Mouse (Mus musculus): ENCODE data around the gene Pald1. TPM values are rescaled to one million over a fixed set of nuclear protein-coding genes. Genes with fewer than 3 reads are reported as not detected.

Pald1 gene
- polyA plus RNA-seq, 1 experiment from 2014 or later, result 13.2 TPM

DNA sequence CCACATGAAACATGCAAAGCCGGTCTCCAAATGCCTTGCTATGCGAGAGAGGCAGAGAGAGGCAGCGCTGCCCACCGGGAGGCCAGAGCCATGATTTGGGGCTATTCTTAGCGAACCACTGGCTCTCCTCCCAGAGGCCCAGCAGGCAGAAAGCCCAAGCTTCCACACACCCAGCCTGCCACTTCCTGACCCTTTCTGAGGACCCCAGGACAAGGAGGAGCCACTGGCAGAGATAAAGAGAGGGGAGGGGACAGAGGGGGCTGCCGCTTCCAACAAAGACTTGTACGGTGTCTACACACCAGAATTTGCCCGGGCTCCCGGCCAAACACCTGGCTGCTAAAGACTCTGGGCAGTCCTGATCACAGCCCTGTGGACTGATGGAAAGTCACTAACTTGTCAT lies 3.1 kb downstream of the Pald1 start:
- Histone ChIP-seq H3K36me3 (ENCODE audit: poor library complexity, severe bottlenecking) (no peaks in the 10 kb centered on the region), H3K27me3 (peaks cover 13% of the 10 kb centered on the region), H3K9me3 (replicated peaks) (no peaks in the 10 kb centered on the region), H3K9ac (no peak overlapping the region), H3K4me2 (peak overlapping the region; percentile 25; the same call in 1 of the 2 replicates), H3K4me3 (no peak overlapping the region), H3K4me1 (peaks cover 38% of the 10 kb centered on the region), H3K27ac (0 out of 2 replicates have a peak overlapping the region, but pooled peaks have one; percentile 6)
- WGBS, result 11% methylated on average over 9 of the region's 9 CpGs
- no peak for ATAC-seq

DNA sequence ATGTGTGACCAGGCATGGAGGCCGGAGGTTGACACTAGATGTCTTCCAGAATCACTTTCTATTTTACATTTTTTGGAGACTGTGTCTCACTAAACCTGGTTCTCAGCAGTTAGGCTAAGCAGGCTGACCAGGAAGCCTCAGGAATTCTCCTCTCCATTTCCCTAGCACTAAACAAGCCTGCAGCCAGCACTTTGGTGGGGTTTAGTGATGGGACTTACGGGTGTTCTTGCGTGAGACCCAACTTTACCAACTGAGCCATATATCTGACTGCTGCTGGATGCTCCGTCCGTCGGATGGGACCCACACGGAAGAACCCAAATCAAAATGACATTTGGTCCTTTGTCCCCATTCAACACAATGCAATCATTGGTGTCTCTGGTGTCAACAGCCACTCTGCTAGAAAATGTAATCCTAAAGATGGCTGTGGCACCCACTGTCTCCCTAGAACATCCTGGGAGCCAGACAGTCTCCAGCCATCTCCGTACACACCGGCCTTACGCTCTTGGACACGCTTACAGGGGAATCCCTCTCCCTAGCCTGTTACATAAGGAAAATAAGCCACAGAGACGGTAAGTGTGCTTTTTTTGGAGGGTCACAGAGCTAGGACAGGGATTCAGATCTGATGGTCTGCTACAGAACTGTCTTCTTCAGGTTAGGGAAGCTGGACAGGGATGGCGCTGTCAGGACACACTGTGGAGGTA lies 3.8 kb downstream of the Pald1 start:
- peaks cover 44% of the 10 kb centered on the region for H3K4me1 ChIP-seq
- no peak for ATAC-seq
- no peaks in the 10 kb centered on the region for H3K9me3 ChIP-seq (replicated peaks)
- WGBS, result 90% methylated on average over 13 of the region's 13 CpGs
- H3K4me3 ChIP-seq, result no peak overlapping the region
- H3K9ac ChIP-seq, result no peak overlapping the region
- no peaks in the 10 kb centered on the region for H3K36me3 ChIP-seq (ENCODE audit: poor library complexity, severe bottlenecking)
- H3K27me3 ChIP-seq, result peaks cover 10% of the 10 kb centered on the region
- no peak overlapping the region for H3K27ac ChIP-seq
- H3K4me2 ChIP-seq, result peak overlapping the region; percentile 25; the same call in 1 of the 2 replicates

DNA sequence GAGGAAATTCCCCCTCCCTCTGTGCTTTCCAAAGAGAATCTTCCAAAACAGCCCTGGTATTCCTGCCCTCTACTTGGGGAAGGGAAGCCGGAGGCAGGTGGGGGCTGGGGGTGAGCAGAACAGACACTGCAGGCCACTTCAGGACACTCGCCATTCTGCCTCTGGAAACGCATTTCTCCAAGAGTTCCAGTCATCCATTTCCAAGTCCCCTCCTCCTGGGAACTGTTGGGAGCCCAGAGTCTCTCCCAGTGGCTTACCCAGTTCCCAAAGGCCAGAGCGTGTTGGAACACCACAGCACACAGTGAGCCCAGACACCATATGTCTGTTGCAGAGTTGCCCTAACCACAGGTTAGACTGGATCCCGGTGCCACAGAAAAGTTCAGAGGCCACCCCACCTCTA lies 4.6 kb downstream of the Pald1 start:
- no peak overlapping the region for H3K4me2 ChIP-seq
- 87% methylated on average over 5 of the region's 5 CpGs for WGBS
- peaks cover 37% of the 10 kb centered on the region for H3K4me1 ChIP-seq
- no peak overlapping the region for H3K27ac ChIP-seq
- 0 out of 2 replicates have a peak, but pooled peaks cover 3% of the 10 kb centered on the region for H3K9me3 ChIP-seq (replicated peaks)
- no peaks in the 10 kb centered on the region for H3K36me3 ChIP-seq (ENCODE audit: poor library complexity, severe bottlenecking)
- no peak overlapping the region for H3K9ac ChIP-seq
- no peak for ATAC-seq
- no peak overlapping the region for H3K4me3 ChIP-seq
- peaks cover 10% of the 10 kb centered on the region for H3K27me3 ChIP-seq

DNA sequence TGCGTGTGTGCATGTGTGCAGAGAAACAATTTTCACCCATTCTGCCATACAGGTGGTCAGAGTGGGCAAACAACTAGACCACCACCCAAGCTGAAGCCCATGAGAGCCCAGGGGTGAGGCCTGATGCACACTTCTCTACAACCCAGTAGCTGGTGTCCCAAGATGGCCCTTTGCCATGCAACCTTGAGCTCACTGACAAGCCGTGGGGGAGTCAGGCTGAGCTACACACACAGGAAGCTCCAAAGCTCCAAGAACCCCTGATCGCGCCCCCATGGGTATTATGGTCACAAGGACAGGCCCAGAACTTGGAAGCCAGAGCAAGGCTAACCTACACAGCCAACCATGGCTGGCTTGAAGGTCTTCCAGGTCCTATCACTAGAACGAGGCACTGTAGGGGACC lies 5.3 kb downstream of the Pald1 start:
- 91% methylated on average over 5 of the region's 5 CpGs for WGBS
- peaks cover 36% of the 10 kb centered on the region for H3K4me1 ChIP-seq

DNA sequence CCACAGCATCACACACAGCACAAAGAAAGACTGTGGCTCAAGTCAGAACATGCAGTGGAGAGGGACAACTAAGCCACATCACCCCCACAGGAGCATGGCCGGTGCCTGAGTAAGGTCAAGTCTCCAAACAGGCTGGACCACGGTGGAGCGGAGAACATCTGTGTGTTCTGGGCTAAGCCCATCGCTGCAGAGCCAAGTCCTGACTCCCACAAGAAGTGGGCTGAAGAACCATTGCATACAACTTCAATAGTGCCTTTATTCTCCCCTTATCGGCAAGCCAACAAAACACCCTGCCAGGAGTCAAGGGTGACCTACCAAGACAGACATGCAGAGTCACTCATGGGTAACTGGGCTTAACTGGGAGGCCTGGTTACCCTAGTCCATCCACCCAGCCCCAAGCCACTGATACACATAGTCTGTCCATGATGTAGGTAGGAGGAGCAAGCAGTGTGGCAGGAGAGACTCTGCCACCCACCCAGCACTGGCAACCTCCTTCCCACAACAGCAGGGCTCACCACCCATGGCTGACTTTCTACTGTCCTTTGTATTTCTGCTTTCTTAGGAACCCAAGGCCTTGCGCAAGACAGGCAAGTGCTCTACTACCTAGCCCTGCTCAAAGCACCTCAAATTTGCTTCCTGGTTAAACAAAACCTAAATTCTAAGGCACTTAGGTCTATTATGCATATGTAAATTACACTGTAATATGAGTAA lies 8.4 kb downstream of the Pald1 start:
- H3K27me3 ChIP-seq, result no peaks in the 10 kb centered on the region
- 74% methylated on average over 6 of the region's 6 CpGs for WGBS
- no peak for ATAC-seq
- no peak overlapping the region for H3K27ac ChIP-seq
- H3K9ac ChIP-seq, result no peak overlapping the region
- no peaks in the 10 kb centered on the region for H3K36me3 ChIP-seq (ENCODE audit: poor library complexity, severe bottlenecking)
- H3K4me1 ChIP-seq, result peaks cover 8% of the 10 kb centered on the region
- H3K9me3 ChIP-seq (replicated peaks), result 0 out of 2 replicates have a peak, but pooled peaks cover 3% of the 10 kb centered on the region
- no peak overlapping the region for H3K4me3 ChIP-seq
- H3K4me2 ChIP-seq, result no peak overlapping the region

More for the DNA sequence above, 5.3 kb downstream of the Pald1 start:
- Histone ChIP-seq H3K9me3 (replicated peaks) (0 out of 2 replicates have a peak, but pooled peaks cover 3% of the 10 kb centered on the region), H3K9ac (no peak overlapping the region), H3K27ac (no peak overlapping the region), H3K4me3 (no peak overlapping the region), H3K36me3 (ENCODE audit: poor library complexity, severe bottlenecking) (no peaks in the 10 kb centered on the region), H3K4me2 (no peak overlapping the region), H3K27me3 (peaks cover 10% of the 10 kb centered on the region)
- ATAC-seq, result no peak

DNA sequence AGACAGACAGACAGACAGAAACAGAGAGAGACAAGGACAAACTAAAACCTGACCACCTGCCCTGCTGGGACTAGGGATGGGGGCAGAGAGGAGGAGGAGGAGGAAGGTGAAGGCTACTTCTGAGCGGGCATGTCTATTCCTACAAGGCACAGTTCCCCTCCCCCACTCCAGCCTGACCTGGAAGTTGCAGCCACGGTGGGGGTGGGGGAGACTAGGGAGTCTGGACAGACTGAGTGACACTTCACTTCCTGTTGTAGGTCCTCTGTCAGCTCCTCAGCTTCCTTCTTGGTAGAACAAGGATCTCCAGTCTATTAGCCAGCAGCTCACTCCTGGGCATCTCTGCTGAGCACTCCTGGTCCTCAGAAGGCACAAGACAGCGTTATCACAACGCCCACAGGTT lies 9.3 kb downstream of the Pald1 start:
- no peak for ATAC-seq
- H3K9ac ChIP-seq, result no peak overlapping the region
- 66% methylated on average over 4 of the region's 4 CpGs for WGBS
- no peak overlapping the region for H3K4me2 ChIP-seq
- H3K27ac ChIP-seq, result no peak overlapping the region
- peaks cover 8% of the 10 kb centered on the region for H3K4me1 ChIP-seq
- H3K27me3 ChIP-seq, result no peaks in the 10 kb centered on the region
- H3K9me3 ChIP-seq (replicated peaks), result 0 out of 2 replicates have a peak, but pooled peaks cover 3% of the 10 kb centered on the region
- H3K36me3 ChIP-seq (ENCODE audit: poor library complexity, severe bottlenecking), result no peaks in the 10 kb centered on the region
- no peak overlapping the region for H3K4me3 ChIP-seq

DNA sequence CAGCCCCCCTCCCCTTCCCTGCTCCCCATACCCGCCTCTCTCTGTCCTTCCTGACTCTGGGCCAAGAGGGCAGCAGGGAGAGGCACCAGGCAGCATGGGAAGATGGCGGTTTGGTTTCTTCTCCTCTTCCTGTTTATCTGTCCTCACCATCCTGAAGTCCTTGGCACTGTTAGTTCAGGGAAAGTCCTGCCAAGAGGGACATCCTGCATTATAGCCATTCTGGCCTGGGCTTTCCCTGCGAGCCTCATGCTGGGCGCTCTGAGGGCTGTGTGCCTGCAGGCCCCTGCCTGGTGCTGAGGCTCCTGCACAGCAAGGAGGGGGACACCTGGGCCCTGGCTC lies 10.8 kb downstream of the Pald1 start:
- no peak overlapping the region for H3K27ac ChIP-seq
- H3K4me2 ChIP-seq, result no peak overlapping the region
- no peak for ATAC-seq
- H3K9ac ChIP-seq, result no peak overlapping the region
- H3K9me3 ChIP-seq (replicated peaks), result 0 out of 2 replicates have a peak, but pooled peaks cover 3% of the 10 kb centered on the region
- peaks cover 8% of the 10 kb centered on the region for H3K4me1 ChIP-seq
- no peak overlapping the region for H3K4me3 ChIP-seq
- no peaks in the 10 kb centered on the region for H3K36me3 ChIP-seq (ENCODE audit: poor library complexity, severe bottlenecking)
- 80% methylated on average over 4 of the region's 4 CpGs for WGBS
- H3K27me3 ChIP-seq, result no peaks in the 10 kb centered on the region

DNA sequence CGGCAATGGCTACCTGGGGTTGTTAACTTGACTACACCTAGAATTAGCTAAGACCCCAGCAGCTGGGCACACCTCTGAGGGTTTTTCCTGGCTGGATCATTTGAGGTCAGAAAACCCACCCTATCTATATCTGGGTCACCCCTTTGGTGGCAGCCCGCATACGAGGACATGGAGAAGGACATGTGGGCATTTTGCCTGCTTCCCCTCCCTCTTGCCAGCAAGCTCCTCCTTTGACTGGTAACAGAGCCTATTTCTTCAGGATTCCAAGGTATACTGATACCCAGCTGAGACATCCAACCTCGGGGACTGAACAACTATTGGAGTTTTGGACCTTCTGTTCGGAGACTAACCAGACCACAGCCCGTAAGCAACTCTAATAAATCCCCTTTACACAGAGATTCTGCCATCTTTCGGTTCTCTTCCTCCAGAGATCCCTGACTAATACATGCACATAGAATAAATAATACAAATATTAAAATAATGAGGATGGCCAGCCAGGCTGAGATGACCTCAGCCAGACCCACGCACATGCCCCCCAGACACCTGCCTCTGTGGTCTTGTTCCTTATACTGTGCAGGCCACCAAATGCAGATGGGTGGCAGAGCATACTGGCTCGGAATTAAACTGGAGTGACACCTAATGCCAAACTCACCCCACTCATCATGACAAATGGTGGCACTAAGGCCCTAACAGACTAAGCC lies 11.3 kb downstream of the Pald1 start:
- 82% methylated on average over 9 of the region's 9 CpGs for WGBS
- no peak for ATAC-seq
- Histone ChIP-seq H3K9ac (no peak overlapping the region), H3K36me3 (ENCODE audit: poor library complexity, severe bottlenecking) (no peaks in the 10 kb centered on the region), H3K27me3 (no peaks in the 10 kb centered on the region), H3K4me2 (no peak overlapping the region), H3K27ac (no peak overlapping the region), H3K4me1 (peaks cover 8% of the 10 kb centered on the region), H3K4me3 (no peak overlapping the region), H3K9me3 (replicated peaks) (0 out of 2 replicates have a peak, but pooled peaks cover 3% of the 10 kb centered on the region)

DNA sequence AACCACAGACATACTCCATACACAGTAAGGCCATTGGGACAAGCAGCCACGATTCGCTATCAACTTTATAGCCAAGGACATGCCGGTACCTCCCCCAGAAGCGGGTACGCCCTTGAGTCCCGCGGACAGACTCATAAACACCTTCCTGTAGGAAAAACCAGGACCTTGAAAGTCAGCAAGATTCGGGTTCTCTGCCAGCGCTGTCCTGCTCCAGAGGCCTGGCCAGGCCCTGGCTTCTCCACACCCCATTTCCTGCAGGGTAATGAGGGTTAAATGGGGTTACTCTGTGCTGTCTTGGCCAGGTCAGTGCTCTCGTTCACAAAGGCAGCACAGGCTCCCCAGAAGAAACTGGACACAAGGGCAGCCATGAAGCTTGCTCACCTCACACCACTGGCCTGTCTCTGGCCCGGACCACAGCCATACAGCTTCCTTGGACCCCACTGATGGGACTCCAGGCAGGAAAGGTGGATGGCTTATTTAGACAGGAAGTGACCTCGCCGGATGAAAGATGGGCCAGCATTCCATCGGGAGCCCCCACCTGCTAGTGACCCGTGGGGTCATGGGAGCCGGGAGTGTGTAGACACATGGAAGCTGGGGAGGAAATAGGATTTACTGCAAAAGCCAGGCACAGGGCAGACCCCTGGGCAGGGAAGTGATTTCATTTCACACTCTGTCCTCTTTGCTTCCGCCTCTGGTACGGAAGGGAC lies 12.9 kb downstream of the Pald1 start:
- 81% methylated on average over 18 of the region's 18 CpGs for WGBS

DNA sequence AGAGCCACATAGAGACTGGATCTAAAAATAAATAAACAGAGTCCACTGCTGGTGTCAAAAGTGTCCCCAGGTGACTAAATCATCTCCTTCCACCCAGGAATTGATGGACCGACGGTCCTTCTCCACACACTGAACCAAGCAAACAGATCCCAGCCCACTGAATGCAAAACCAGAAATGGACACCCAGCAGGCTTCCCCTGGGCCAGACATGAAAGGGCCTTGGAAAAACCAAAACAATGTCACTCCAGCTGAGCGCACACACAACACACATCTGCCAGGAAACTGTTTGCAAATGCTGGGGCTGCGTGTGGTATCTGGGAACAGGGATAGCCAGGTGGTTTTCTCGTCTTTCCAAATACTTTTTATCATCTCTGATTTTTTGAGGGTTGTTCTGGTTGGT lies 13.6 kb downstream of the Pald1 start:
- whole genome bisulfite sequencing, result 63% methylated on average over 5 of the region's 5 CpGs

More for the DNA sequence above, 12.9 kb downstream of the Pald1 start:
- no peak overlapping the region for H3K4me3 ChIP-seq
- peaks cover 8% of the 10 kb centered on the region for H3K4me1 ChIP-seq
- H3K27ac ChIP-seq, result no peak overlapping the region
- H3K36me3 ChIP-seq (ENCODE audit: poor library complexity, severe bottlenecking), result no peaks in the 10 kb centered on the region
- H3K9ac ChIP-seq, result no peak overlapping the region
- ATAC-seq, result no peak
- no peak overlapping the region for H3K4me2 ChIP-seq
- no peaks in the 10 kb centered on the region for H3K27me3 ChIP-seq
- 0 out of 2 replicates have a peak, but pooled peaks cover 3% of the 10 kb centered on the region for H3K9me3 ChIP-seq (replicated peaks)

DNA sequence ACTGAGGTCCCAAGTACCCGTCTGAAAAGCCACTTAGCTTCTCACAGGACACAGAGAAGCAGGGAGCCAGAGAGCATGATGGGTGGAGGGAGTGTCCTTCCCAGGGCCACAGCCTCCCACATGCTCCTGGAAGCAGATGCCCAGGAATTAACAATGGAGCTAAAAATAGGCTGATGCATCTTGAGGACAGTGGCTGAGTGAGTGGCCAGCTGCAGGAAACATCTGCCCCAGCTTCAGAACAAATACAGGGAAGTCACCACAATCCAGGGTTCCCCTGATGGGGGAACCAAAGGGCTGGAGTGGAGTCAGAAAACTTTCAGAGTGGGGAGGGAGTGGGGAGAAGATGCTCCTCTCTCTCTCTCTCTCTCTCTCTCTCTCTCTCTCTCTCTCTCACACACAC lies 17.4 kb downstream of the Pald1 start:
- Histone ChIP-seq H3K4me2 (no peak overlapping the region), H3K27ac (no peak overlapping the region), H3K9ac (no peak overlapping the region), H3K4me3 (no peak overlapping the region), H3K4me1 (no peaks in the 10 kb centered on the region), H3K9me3 (replicated peaks) (no peaks in the 10 kb centered on the region), H3K36me3 (ENCODE audit: poor library complexity, severe bottlenecking) (no peaks in the 10 kb centered on the region), H3K27me3 (no peaks in the 10 kb centered on the region)
- 59% methylated on average over 1 of the region's 1 CpGs for WGBS
- no peak for ATAC-seq

More for the DNA sequence above, 13.6 kb downstream of the Pald1 start:
- 0 out of 2 replicates have a peak, but pooled peaks cover 3% of the 10 kb centered on the region for H3K9me3 ChIP-seq (replicated peaks)
- no peak overlapping the region for H3K9ac ChIP-seq
- H3K4me1 ChIP-seq, result peaks cover 2% of the 10 kb centered on the region; the same call in 1 of the 2 replicates
- no peaks in the 10 kb centered on the region for H3K27me3 ChIP-seq
- ATAC-seq, result no peak
- no peaks in the 10 kb centered on the region for H3K36me3 ChIP-seq (ENCODE audit: poor library complexity, severe bottlenecking)
- no peak overlapping the region for H3K27ac ChIP-seq
- no peak overlapping the region for H3K4me3 ChIP-seq
- no peak overlapping the region for H3K4me2 ChIP-seq

Measured in forebrain, embryonic 13.5 days (tissue).